Mouse (Mus musculus) ES-E14 (cell line): ENCODE data around the gene Ptpru.

Source experiments
- CHD2 ChIP-seq: IDR thresholded peaks from 2 replicates; pipeline ENCODE4 v1.6.1; 2014; ENCODE audit warnings: mild to moderate bottlenecking, low read depth, low read length, inconsistent platforms
- HCFC1 ChIP-seq: IDR thresholded peaks from 2 replicates; pipeline ENCODE4 v1.6.1; 2012; ENCODE audit warnings: low read length, inconsistent platforms, borderline replicate concordance; ENCODE audit not compliant: insufficient read depth
- MAFK ChIP-seq: IDR thresholded peaks from 2 replicates; pipeline ENCODE4 v1.6.1; 2014; ENCODE audit warnings: mild to moderate bottlenecking, low read depth, low read length, inconsistent platforms; ENCODE audit not compliant: insufficient read depth
- ZC3H11A ChIP-seq: IDR thresholded peaks from 2 replicates; pipeline ENCODE4 v1.6.1; 2012; ENCODE audit warnings: low read depth, mild to moderate bottlenecking, inconsistent platforms, low read length, borderline replicate concordance

GRCm38 (mm10) chr4:131824939-131825338 lies 13.1 kb downstream of the Ptpru start:
- TF ChIP-seq MAFK (no peak), ZC3H11A (no peak), HCFC1 (no peak), CHD2 (no peak)
